Mouse (Mus musculus) left cerebral cortex, postnatal 14 days (tissue): ENCODE measurements around the gene Hspa5. TPM values are rescaled to one million over a fixed set of nuclear protein-coding genes. Genes with fewer than 3 reads are reported as not detected.
A peak's percentile ranks its signal among the peaks of the same experiment; 100 is the strongest.
"Not testable (repeated sequence)": the region's sequence is repeated elsewhere in the genome, so short reads cannot be mapped to it uniquely, and the experiment has no call there.

ENCODE experiments used
- DNase-seq, 2 experiments: peaks; one replicate each; pipeline ENCODE4 v3.0.0; 2021 to 2022; ENCODE audit warnings: low spot score in 2 of 2, mixed read lengths in 1 of 2
- intact Hi-C: fragments of 180-260 bp; cut with DNase I; formaldehyde crosslinking; loops from one replicate; pipeline ENCODE4 v1.15.1; 2025
- total RNA-seq, 2 experiments: library from RNA; stranded (reverse); gene quantifications; 2 replicates each; pipeline ENCODE4 v1.2.3; 2021

Hspa5 gene
- total RNA-seq, 2 experiments from 2014 or later = 260 to 334 TPM

GRCm38 (mm10) chr2:34802565-34803245 is 30.9 kb downstream of the Hspa5 start:
- peak in 1 of 2 experiments; percentile 25 for DNase-seq
- intact Hi-C loops = not testable (repeated sequence)

DNA sequence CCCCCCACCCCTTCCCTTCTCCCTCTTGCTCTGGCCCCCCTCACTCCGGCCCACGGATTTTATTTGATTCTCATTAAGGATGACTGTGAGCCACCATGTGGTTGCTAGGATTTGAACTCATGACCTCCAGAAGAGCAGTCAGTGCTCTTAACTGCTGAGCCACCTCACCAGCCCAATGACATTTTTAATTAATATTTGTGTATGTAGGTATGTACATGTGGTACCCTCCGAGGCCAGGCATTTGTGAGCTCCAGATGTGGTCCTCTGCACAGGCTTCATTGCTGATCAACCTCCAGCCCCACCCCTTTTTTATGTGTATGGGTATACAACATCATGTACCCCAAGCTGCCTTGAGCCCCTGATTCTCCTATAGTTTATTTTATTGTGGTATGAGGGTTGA is 32.0 kb downstream of the Hspa5 start:
- intact Hi-C loops = no loop called here

DNA sequence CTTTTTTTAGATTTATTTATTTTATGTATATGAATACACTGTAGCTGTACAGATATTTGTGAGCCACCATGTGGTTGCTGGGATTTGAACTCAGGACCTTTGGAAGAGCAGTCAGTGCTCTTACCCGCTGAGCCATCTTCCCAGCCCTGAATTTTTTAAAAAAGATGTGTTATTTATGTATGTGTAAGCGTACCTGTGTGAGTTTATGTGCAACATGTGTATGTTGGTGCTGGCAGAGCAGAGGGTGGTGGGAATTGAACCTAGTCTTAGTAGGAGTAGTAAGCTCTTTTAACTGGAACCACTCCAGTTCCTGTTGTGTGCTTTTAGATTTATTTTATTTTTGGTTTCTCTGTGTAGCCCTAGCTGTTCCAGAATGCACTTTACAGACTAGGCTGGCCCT is 32.4 kb downstream of the Hspa5 start:
- DNase-seq = no peak
- intact Hi-C loops = no loop called here

More for the DNA sequence above, 32.0 kb downstream of the Hspa5 start:
- no peak for DNase-seq

DNA sequence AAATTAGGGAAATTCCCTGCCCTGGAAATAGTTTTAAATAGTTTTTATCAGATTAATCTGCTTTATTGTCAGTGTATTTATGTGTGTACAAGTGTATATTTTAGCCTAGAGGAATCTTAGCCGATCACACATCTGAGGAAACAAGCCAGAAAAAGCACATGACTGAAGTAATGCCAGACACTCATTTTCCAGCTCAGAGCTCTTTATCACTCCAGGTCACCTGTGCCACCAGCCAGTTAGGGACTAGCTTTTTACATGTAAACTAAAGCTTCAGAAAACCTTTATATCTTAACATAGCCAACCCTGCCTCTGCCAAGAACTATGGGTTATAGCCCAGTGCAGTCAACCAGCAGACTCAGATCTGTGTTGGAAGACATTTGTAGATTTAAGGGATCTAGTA is 33.0 kb downstream of the Hspa5 start:
- no peak for DNase-seq
- intact Hi-C loops = no loop called here

- intact Hi-C loops = no loop called here
- DNase-seq = no peak
Observed at GRCm38 (mm10) chr2:34805364-34805950, 33.7 kb downstream of the Hspa5 start.

DNA sequence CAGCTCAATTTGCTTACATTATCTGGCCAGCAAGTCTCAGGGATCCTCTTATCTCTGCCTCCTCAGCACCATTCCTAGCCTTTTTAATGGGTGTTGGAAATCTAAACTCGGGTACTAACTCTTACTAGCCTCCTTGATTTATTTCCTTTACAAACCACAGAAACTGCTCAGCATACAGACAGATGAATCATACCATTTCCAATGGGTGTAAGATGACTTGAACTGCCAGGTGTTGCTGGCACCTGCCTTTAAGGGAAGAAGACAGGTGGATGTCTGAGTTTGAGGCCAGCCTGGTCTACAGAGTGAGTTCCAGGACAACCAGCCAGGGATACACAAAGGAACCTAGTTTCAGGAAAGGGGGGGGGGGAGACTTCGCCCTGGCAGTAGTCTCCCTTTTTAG is 36.3 kb downstream of the Hspa5 start:
- intact Hi-C loops = no loop called here
- no peak for DNase-seq

GRCm38 (mm10) chr2:34809568-34809967 is 37.8 kb downstream of the Hspa5 start:
- no peak for DNase-seq
- intact Hi-C loops = no loop called here

GRCm38 (mm10) chr2:34810775-34811174 is 39.0 kb downstream of the Hspa5 start:
- no peak for DNase-seq
- intact Hi-C loops = no loop called here

- intact Hi-C loops = no loop called here
- no peak for DNase-seq
Observed at GRCm38 (mm10) chr2:34812706-34813105, 40.9 kb downstream of the Hspa5 start.

DNA sequence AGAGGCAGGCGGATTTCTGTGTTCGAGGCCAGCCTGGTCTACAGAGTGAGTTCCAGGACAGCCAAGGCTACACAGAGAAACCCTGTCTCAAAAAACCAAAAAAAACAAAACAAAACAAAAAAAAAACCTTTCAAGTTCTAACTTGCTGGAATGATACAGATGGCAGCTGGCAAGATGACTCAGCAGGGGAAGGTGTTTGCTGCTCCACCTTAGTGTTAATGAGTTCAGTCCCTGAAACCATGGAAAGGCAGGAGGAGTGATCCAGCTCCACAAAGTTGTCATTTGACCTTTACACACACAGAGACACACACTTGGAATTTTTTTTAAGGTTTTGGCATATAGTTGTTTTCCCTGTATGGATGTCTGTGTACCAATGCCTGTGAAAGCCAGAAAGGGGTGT is 44.1 kb downstream of the Hspa5 start:
- intact Hi-C loops, DNase-seq: not testable (repeated sequence)

DNA sequence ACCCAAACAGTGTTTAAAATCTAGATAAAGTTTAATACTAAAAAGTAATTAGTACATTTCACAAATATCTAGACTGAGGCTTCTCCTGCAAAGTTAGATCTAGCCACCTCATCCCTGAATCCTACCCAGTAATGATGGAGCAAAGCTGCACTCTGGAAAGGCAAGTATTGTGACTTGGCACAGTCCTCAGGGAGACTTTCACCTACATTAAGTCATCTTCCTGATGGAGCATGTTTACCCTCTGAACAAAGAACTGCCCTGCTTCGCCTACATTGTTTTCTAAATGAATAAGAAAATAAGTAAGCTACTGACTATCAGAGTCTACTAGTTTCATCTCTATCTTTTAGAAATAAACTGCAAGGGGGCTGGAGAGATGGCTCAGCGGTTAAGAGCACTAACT is 46.7 kb downstream of the Hspa5 start:
- intact Hi-C loops = no loop called here
- no peak for DNase-seq

GRCm38 (mm10) chr2:34825827-34826459 is 54.2 kb downstream of the Hspa5 start, which contains the start of gene Fbxw2:
Gene Fbxw2, minus strand, starts transcription at chr2:34826311.
- intact Hi-C loops = no loop called here
- DNase-seq = peak; percentile 88 to 94

GRCm38 (mm10) chr2:34826460-34827231 is 54.9 kb downstream of the Hspa5 start:
- DNase-seq = no peak
- intact Hi-C loops = no loop called here

Other genes with a start within 250 kb of the Hspa5 start
- gene Gapvd1, start 16.7 kb upstream of the Hspa5 start, total RNA-seq = 100 to 1,000 TPM; 105 to 106 TPM
- gene Rabepk, start 27.9 kb downstream of the Hspa5 start, total RNA-seq = 10 to 100 TPM; 25.8 to 26.2 TPM
- 10 to 100 TPM; 90.7 to 98.6 TPM for gene Fbxw2, start 54.3 kb downstream of the Hspa5 start, total RNA-seq
- gene Gm34653, start 61.0 kb downstream of the Hspa5 start, total RNA-seq = not detected
- under 1 TPM; 0.25 to 0.26 TPM for gene Cutal, start 102.4 kb downstream of the Hspa5 start, total RNA-seq
- 10 to 100 TPM; 27.4 to 30.8 TPM for gene Psmd5, start 103.0 kb downstream of the Hspa5 start, total RNA-seq
- gene Phf19, start 142.1 kb downstream of the Hspa5 start, total RNA-seq = under 1 TPM; 0.68 to 0.82 TPM
- under 1 TPM; 0.59 to 0.78 TPM for gene Traf1, start 189.8 kb downstream of the Hspa5 start, total RNA-seq